Mouse (Mus musculus): ENCODE results near the gene Oxt.

GRCm38 (mm10) chr2:130538876-130539546 lies 37.0 kb upstream of the Oxt start:
- TF ChIP-seq CTCF (IDR thresholded peaks at IDR 0.05; ENCODE audit: low read depth, low read length) (no peak), GATA1 (IDR thresholded peaks at IDR 0.05; ENCODE audit: borderline replicate concordance, low read length) (no peak), POLR2AphosphoS5 (IDR thresholded peaks at IDR 0.05; ENCODE audit: insufficient replicate concordance, low read depth, low read length) (no peak), TAL1 (conservative IDR thresholded peaks at IDR 0.05; ENCODE audit: low read depth, low read length) (no peak), GATA2 (IDR thresholded peaks at IDR 0.05; ENCODE audit: borderline replicate concordance, low read depth, low read length) (no peak)
